Mouse (Mus musculus): ENCODE results near the gene Gm37240.

DNA sequence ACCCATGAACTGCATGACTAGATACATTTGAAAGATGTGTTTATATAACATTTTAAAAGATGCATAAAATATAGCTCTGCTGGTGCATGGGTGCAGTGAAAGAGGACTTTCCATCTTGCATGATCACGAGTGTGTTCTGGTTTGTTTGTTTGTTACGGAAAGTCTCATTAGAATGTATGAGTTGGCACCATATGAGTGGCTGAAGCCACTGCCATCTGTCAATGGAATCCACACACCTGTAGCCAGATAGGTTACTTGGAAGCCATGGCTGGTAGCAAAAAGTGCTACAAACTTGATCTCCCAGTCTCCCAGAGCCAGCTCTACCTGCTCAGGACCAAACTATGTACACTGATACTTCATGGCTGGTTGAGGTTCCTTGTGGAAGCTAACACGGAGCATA lies 231.8 kb downstream of the Gm37240 start:
- TF ChIP-seq CTCF (IDR thresholded peaks at IDR 0.05; ENCODE audit: borderline replicate concordance, insufficient read depth, low read length) (no peak), POLR2A (IDR thresholded peaks at IDR 0.05; ENCODE audit: low read depth, low read length) (no peak)
